Mouse (Mus musculus) cerebellum, adult 11 months (tissue): ENCODE results near the gene Ankrd44.

Experiments used
- DNase-seq: peaks from one replicate; pipeline ENCODE4 v3.0.0; 2022

The Ankrd44 gene

DNA sequence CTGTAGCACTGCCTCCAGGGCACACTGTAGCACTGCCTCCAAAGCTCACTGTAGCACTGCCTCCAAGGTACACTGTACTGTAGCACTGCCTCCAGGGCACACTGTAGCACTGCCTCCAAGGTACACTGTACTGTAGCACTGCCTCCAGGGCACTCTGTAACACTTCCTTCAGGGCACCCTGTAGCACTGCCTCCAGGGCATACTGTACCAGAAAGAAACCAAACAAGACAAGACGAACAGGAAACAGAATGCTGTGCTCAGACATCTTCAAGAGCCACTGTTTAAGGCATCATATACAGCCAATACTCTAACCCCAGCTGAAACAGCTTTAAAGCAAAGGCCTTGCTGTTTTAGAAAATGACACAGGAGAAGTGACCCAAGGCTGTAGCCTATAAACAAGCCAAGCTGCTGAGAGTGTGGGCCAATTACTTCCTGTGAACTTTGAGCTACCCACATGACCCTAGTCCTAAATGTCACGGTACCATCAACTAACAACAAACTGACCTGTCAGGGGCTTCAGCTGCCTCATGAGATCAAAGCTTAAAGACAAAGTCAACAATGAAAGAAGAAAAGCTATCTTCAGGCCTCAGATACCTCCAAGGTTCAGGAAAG lies 43.2 kb downstream of the Ankrd44 start:
- no peak for DNase-seq

DNA sequence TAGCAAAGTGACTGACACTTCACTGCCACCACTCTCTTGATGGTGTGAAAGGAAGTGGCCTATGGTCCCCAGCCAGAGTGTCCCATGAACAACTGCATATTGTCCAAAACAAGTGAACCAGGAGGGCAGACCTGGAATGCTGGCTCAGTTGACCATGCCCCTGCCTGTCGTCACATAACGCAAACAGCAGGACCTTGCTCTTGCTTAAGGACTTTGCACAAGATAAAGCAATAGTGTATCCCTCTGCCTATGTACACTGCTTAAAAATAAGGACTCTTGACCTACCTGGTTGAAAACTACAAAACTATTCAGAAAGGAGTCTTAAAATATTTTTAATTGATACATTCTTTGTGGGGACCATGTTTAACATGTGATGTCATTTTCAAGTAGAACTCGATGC lies 44.7 kb downstream of the Ankrd44 start:
- no peak for DNase-seq

DNA sequence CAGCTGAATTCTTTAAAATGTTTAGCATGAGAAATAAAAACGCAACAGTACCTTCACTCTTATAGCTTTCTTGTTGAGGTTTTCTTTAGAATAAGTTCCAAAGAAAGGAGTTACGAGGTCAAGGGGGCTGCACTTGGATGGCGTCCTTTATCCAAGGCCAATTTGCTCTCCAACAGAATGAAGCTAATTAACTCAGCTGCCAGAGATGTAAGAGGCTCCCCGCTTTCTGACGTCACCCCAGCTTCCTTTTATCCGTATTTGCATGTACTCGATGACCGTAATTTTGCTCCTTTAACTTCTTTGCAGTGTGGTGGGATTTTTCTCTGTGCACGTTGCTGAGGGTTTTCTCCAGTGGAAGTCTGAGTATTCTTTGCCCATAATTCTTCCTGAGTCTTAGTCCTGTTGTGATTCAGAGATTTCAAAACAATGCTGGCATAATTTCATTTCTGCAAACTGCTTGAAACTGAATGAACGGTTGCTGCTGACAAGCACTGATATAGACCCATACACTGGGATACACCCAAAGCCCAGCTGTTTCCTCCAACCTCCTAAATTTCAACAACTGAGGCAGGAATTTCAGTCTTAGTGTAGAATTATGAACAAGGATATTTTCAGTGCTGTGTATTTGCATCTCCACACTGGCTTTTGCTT lies 48.6 kb downstream of the Ankrd44 start:
- DNase-seq: no peak

DNA sequence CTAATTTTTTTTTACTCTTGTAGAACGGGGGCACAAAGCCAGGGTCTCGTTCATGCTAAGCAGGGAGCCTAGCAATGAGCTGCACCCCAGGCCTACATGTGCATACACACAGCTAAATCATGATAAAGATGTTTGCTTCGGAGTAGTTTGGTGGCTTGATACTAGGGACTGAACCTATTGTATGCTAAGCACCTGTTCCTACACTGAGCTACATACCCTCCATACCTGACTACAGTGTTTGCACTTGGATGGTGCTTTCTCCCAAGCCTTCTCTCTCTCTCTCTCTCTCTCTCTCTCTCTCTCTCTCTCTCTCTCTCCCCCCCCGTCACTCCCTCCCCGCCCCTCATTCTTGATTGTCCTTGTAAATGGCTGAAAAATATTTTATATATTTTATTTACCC lies 49.2 kb downstream of the Ankrd44 start:
- DNase-seq: no peak

DNA sequence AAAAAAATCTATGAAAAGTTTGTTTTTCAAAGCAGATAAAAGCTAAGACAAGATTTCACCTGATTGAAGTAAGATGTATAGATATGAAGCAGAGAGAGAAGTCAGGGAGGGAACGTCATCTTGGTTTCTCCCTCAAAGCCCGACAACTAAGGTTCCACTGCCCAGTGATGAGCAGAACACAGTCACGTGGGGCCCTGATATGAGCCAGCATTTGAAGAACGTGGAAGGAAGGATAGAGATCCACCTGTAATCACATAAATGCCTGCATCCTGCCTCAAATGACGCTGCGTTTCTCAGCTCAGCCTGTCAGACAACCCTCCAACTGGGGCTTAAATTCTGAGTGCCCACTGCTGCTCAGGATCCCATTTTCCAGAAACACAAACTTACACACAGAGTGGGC lies 52.1 kb downstream of the Ankrd44 start:
- no peak for DNase-seq

DNA sequence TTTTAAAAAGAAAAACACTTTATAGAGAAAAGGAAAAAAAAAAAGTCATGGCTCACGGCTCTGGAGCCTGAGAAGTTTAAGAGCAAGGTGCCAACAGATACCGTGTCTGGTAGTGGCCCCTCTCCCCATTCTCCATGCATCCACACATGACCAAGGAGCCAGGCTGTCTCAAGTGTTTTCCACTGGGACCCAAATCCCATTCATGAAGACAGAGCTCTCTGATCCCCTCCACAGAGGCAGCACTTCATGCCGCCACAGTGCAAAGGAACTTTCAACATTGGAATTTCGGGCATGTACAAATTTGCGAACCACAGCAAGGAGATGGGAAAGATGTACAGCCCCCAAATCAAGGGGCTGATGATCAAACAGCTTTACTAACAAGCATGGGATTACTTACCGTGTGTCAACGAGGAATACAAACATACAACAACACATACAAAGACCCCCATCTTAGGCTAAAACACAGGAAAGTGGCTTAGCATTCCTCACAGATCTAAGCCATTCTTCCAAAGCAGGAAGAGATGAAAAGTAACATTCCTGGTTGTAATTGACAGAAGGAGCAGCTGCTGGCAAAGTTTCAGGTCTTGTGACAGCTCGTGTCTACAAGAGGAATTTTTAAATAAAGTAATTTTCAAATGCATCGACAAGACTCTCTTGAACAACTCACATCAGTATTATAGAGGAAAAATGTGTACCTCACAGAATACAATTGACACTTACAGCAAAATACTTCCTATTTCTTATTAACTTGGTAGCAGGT lies 53.1 kb downstream of the Ankrd44 start:
- DNase-seq: no peak

DNA sequence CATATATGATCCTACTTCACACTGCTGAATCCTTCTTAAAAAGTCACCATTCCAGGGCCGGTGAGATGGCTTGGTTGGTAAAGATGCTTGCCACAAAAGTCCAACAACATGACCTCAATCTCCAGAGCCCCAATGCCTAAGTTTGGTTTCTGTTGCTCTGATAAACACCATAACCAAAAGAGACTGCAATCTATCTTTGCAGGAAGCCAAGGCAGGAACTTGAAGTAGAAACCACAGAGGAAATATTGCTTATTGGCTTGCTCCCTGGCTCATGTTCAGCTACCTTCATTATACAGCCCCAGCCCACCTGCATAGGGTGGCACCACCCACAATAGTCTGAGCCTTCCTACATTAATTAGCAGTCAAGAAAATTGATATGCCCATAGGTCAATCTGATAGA lies 54.9 kb downstream of the Ankrd44 start:
- no peak for DNase-seq

DNA sequence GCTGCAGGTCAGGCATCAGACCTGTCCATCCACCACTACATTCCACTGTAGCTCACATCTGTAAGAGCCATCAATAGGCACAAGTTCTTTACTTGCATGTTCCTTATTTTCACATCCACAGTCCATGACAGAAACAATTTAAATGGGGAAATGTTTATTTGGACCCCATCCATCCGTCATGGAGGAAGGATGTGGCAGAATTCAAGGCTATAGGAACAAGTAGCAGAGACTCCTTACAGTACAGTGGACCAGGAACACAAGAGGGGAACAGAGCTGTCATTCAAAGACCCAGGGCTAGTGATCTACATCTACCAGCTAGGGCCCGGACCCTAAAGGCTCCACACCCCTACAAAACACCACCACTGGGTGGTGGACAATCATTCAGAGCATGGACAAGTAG lies 55.6 kb downstream of the Ankrd44 start:
- no peak for DNase-seq

DNA sequence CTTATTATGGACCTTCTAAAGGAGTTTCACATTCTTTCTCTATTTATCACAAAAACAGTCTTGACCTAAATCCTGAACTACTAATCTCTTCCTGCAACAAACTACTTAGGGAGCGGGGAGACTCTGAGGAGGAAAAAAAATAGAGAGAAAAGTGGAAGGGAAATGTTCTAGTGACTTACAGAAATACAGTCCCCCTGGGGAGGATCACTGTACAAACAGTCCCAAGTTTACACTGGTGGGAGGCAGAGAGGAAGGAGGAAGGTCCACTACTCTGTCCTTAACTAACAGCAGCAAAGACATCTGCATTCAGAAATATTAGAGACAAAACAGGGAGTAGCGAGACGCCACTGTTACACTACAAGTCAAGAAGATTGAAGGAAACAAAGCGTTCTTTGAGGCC lies 59.0 kb downstream of the Ankrd44 start:
- no peak for DNase-seq

DNA sequence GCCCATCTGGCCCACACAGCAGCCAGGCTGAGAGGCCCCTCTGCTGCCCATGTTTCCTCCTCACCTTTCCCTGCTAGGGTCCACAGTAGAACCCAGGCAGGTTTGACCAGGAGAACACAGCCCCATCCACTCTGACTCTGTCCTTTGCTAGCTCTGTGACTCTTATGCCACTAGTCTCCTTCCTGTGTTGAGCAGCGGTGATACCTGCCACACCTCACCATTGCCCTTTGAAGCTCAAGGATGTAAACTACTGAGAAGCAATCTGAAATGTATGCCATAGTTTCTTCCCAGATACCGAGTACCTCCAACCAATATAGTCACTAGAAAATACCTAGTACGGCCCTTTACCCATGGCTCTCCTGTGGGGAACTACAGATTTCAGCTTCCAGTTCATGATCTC lies 60.1 kb downstream of the Ankrd44 start:
- no peak for DNase-seq

DNA sequence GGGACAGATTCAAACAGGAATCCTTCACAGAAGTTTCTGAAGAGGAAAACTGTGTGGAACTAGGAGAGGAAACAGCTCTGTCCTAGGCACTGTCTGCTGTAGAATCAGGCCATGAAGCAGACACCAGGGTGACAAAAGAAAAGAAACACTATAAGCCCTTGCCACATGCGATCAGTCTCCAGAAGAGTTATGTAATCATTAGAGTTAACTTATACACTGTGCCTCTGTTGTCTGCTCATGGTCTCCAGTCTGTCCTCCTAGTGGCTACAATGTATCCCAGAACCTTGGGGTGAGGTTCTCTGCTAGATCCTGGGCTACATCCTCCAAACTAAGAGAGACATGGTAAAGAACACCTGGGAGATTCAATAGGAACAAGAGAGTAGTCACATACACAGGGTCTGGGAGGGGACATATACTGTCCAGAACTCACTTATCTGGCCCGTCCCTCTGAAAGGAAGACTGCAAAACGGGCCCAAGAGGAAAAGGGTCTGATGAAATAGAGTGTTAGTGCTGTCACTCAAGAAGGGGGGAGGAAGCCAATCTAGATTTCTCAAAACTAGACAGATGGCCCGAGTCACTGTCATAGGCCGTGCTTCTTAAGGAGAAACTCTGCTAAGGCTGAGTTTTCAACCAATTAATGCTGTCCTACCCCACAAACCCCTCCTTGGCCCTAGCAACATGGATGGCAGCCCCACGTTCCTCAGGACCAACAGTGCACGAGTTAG lies 61.1 kb downstream of the Ankrd44 start:
- no peak for DNase-seq

DNA sequence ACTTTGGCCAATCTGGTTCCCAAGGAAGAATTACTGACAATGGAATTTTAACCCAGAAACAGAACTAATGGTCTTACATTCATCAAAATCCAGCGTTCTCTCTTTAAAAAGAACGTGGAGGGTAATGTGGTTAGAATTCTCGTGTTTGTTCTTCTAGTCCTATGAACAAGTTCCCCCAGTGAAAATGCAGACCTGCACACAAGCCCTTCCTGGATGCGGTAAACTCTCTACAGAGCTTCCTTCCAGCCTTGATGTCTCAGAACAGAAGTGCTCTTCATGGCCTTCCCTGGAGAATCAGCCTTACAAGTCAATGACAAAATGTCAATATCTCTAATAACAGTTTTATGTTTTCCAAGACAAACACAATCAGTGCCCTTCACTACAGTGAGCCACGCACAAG lies 65.8 kb downstream of the Ankrd44 start:
- DNase-seq: no peak

DNA sequence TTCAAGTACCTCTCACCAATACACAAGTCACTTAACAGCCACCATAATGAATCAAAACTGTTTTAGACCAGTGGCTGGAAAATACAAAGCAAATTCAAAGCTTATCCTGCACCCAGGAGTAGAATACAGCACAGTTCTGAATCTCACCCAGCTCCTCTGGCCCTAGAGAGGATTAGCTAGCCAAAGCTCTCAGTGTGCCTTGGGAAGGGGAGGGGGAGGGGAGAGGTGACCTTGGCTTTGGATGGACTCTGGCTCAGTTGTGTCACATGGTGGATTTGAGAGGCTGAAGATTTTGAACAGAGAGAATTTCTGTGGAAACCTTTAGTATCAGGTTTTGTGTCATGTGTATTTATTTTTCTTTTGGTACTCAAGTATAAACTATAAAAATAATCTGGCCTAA lies 66.3 kb downstream of the Ankrd44 start:
- DNase-seq: no peak

DNA sequence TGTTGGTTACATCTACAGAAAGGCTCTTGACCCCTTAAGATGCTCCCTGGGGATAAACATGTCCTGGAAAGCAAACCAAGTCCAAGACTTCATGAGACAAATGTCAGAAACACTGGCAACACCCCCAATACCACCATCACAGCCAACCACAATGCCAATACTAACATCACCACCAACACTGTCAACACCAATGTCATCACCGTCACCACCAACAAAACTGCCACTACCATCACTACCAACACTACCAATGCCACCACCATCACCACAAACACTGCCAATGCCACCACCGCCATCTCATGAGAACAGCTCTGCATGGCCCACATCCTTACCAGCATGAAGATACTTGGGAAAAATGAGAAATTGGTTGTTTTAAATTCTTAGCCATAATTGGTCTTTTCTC lies 67.3 kb downstream of the Ankrd44 start:
- no peak for DNase-seq

DNA sequence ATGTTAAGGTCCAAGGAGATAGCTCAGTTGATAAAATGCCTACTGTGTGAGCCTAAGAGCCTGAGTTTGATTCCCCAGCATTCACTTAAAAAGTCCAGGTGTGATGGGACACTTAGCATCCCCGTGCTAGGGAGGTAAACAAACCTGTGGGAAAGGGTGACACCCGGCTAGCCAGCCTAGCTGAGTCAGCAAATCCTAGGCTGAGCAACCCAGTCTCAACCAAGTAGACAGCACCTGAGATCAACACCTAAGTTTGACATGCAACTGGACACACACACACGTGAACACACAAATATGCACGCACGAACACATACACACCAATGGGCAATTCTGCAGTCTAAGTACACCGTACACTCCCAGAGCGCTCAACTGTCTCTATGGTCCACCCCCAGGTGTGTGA lies 69.7 kb downstream of the Ankrd44 start:
- DNase-seq: no peak

DNA sequence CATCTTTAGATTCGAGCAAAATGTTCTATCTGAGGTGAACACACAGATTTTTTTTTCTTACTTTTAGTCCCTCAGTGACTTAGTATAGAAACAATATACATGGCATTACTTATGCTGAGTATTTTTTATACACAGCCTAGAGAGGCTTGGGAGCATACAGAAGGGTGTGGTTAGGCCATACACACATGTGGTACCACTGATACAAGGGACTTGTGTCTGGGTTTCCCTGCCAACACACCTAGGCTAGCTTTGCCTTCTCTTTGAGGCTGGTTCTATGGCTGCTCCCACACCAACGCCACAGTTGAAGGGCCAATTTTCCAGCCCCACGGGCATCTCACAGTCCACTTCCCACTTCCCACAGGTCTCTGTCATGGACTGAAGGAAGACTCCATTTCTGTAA lies 70.2 kb downstream of the Ankrd44 start:
- DNase-seq: no peak

DNA sequence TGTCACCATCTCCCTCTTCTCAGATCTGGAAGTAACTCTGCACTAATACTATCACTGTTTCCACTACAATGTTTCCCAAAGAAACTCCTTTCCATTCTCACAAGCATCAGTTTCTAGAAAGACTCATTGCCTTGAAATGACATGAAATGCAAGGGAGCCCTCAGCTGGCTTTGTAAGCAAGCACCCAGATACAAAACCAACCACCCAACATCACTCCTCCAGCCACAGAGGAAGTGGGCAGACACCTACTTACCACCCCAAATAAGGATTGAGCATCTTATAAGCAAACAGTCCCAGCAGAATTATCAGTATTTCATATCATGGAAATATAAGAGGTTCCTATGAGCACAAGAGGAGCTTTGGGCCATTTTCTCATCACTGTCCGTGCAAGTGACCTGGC lies 71.8 kb downstream of the Ankrd44 start:
- no peak for DNase-seq

DNA sequence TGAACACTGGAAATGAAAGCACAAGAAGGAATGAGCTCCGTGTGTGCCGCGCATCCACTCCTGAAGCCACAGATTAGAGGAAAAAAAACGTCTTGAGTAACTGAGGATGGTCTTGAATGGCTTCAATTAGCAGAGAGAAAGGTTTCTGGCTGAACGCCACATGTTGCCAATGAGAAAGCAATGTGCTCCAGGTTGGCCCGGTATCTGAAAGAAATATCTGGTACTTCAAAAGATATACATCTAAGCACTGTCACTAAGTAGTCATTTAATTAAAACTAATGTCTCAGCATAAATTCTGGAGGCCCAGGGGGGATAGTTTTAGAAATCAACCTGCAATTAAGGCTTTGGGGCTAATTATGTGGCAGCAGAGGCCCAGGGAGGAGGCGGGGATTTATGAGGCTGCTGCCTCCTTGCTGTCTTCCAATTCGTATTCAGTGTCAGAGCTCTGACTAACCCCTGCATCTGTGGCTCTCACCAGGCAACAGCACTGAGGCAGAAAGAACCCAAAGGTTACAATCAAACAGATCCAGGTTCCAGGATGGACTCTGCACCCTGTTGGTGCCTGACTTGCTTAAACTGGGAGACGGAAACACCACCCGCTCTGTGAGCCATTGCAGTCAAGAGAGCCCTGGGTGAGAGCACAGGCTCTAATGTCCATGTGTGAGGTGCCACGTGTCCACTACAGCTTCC lies 72.7 kb downstream of the Ankrd44 start:
- no peak for DNase-seq

DNA sequence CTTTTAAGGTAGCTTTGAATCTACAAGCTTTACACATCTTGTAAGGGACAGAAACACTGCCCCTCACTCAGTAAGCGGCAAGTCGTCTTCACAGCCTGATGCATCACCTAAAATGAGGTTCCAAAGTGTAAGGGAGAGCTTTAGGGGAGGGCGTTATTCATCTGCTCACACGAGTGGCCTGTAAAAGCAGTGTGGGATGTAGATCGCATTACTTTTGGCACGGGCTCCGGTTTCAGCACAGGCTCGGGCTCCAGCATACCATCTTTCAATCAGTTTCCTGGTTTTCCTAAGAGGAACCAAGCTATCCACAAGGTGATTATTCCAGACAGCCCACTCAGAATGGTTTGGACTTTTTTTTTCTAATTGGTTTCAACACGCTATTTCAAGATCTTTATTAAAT lies 74.6 kb downstream of the Ankrd44 start:
- DNase-seq: no peak

DNA sequence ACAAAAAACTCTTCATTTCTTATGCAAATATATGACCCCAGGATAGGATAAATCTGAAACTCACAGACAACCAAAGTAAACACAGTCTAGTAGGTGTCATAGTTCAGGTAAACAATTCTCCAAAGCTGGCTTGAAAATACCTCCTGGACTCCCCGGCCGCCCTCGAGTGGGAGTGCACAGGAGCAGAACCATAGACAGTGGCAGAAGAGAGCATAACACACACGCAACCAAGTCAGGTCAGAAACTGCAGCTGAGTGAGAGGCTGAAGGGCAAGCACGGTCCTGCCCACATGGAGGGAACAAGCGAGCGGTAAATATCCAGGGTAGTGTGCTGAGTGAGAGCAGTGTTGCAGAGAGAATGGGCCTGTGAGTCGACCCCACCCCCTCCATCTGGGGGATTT lies 76.1 kb downstream of the Ankrd44 start:
- DNase-seq: no peak

DNA sequence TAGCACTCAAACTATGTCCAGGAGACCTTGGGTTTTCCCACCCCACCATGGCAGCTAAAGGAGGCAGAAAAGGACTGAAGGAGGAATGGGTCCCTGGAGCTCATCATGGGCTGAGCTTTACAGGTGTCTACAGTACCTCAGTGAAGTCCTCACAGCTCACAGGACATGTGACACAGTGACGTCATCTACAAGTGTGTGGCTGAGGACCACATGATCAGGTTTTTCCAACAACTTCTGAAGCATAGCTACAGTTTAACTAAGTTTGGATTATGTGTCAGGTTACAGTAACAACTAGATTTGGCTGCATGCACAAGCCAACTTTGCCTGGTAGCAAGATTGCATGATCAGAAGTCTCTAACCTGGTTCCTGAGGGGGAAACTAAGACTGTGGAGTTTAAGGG lies 78.9 kb downstream of the Ankrd44 start:
- no peak for DNase-seq

DNA sequence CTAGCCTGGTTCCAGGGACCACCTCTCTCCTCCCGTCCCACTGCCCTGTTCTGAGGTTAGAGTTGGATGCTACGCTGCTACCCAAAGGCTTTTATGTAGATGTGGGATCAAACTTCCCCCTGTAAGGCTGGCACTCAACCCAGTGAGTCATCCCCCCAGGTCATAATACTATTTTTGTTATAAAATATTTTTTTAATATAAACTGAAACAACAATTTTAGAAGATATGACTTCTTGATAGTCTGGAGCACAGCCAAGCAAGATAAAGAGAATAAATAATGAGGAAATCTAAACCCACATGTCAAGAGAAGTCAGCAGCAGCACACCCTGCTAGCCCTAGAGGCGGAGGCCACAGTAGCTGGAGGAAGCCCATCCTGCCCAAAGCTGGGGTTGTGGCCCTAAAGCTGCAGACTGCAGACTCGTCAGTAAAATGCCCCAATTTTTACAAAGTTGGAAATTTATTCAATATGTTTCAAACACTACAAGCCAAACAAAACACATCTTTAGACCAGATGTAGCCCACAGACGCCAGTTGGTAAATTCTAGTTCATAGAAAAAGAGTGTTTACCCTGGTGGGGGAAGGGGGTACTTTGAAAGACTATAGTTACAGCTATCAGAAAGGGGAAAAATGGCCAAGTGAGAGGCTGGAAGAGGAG lies 79.7 kb downstream of the Ankrd44 start:
- DNase-seq: no peak

DNA sequence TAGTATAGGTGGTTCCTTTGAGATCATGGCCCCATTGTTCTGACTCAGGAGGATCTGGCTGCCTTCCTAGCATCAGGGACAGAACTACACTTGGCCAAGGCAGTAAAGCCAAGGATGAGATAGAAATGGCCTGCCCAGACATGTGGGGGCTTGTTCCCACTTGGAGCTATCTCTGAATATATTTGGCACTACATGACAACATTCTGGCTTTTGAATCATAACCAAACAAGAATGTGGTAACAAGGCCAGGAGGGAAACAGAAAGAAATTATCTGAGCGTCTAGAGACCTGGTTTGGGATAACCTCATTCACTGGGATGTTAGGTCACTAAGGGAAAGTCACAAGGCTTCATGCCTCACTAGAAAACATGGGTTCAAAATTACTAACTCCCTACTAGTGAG lies 81.8 kb downstream of the Ankrd44 start:
- no peak for DNase-seq
